Mouse (Mus musculus) intestine, postnatal 0 days (tissue): ENCODE data around the gene Pkdrej. TPM values are rescaled to one million over a fixed set of nuclear protein-coding genes. Genes with fewer than 3 reads are reported as not detected.

Source experiments
- ATAC-seq: fragments of 200-750 bp; cut with Nextera tagmentation; 2 replicates; pipeline ENCODE4 v1.8.0; 2017; ENCODE audit warnings: mild to moderate bottlenecking, moderate TSS enrichment, moderate library complexity
- H3K27ac ChIP-seq: fragments of 300-500 bp; sonication (generic); 2 replicates; pipeline ENCODE4 v1.5.1; 2014; ENCODE audit warnings: mild to moderate bottlenecking, low read depth, low read length, moderate library complexity
- H3K27me3 ChIP-seq: fragments of 300-500 bp; sonication (generic); replicated peaks from 2 replicates; pipeline ENCODE4 v1.6.1; 2014; ENCODE audit warnings: low read length, mixed read lengths; ENCODE audit not compliant: control insufficient read depth, insufficient read depth
- H3K36me3 ChIP-seq: fragments of 300-500 bp; sonication (generic); 2 replicates; pipeline ENCODE4 v1.6.1; 2014; ENCODE audit warnings: mild to moderate bottlenecking, moderate library complexity; ENCODE audit not compliant: control insufficient read depth, insufficient read depth
- H3K4me1 ChIP-seq: fragments of 300-500 bp; sonication (generic); replicated peaks from 2 replicates; pipeline ENCODE4 v1.6.1; 2014; ENCODE audit warnings: antibody characterized with exemption, low read length, mixed read lengths; ENCODE audit not compliant: control insufficient read depth, insufficient read depth
- H3K4me2 ChIP-seq: fragments of 300-500 bp; sonication (generic); replicated peaks from 2 replicates; pipeline ENCODE4 v1.6.1; 2014; ENCODE audit warnings: low read depth, mild to moderate bottlenecking, moderate library complexity
- H3K4me3 ChIP-seq: fragments of 300-500 bp; sonication (generic); 2 replicates; pipeline ENCODE4 v1.5.1; 2014; ENCODE audit warnings: low read depth, low read length
- H3K9ac ChIP-seq: fragments of 300-500 bp; sonication (generic); 2 replicates; pipeline ENCODE4 v1.6.1; 2014; ENCODE audit warnings: mild to moderate bottlenecking, low read depth, low read length
- H3K9me3 ChIP-seq: fragments of 300-500 bp; sonication (generic); 2 replicates; pipeline ENCODE4 v1.6.1; 2016; ENCODE audit warnings: mixed run types; ENCODE audit not compliant: control insufficient read depth
- CTCF ChIP-seq: sonication (generic); IDR thresholded peaks from 2 replicates; pipeline ENCODE4 v1.5.1; 2016; ENCODE audit warnings: low read depth, mild to moderate bottlenecking, control low read depth, antibody characterized with exemption, moderate library complexity
- WGBS: fragments of 180-500 bp; shearing (Covaris S2); extraction: QIAGEN DNeasy Blood & Tissue Kit; methylation state at CpG from one replicate; pipeline ENCODE4 v1.1.7; 2014; 5-methylcytosine and 5-hydroxymethylcytosine counted together
- polyA plus RNA-seq: library from polyadenylated mRNA; unstranded; fragments of >200 nt; fragmentation: Nextera tagmentation; extraction: Ambion mirVana; gene quantifications from 2 replicates; pipeline ENCODE4 v1.2.1, GENCODE M21; 2015

Gene Pkdrej
- polyA plus RNA-seq, 1 experiment from 2014 or later = 0.12 TPM

- H3K9ac ChIP-seq = peak within 1 kb of the TSS; percentile 81
- peak within 1 kb of the TSS; percentile 91 for H3K27ac ChIP-seq
- no peaks in the 10 kb centered on the region for H3K27me3 ChIP-seq
- ATAC-seq = peak; percentile 87
- H3K4me3 ChIP-seq = peak within 1 kb of the TSS; percentile 74
- peak within 1 kb of the TSS; percentile 87 for H3K4me2 ChIP-seq
- TF ChIP-seq CTCF = no peak
- peaks cover 7% of the 10 kb centered on the region; the same call in 1 of the 2 replicates for H3K36me3 ChIP-seq
- H3K4me1 ChIP-seq = 0 out of 2 replicates have a peak, but pooled peaks cover 6% of the 10 kb centered on the region
- WGBS = 2% methylated on average over 36 of the region's 36 CpGs
- H3K9me3 ChIP-seq = no peaks in the 10 kb centered on the region
These were observed 9.8 kb downstream of the Pkdrej start, which contains the start of gene Cdpf1 for GRCm38 (mm10) chr15:85811535-85812277. Gene Cdpf1 (minus strand): TSS chr15:85811697.

- no peaks in the 10 kb centered on the region for H3K27me3 ChIP-seq
- 2% methylated on average over 36 of the region's 36 CpGs for WGBS
- H3K4me2 ChIP-seq = peak overlapping the region; percentile 87
- H3K27ac ChIP-seq = peak overlapping the region; percentile 91
- peak; percentile 56 for TF ChIP-seq CTCF
- H3K4me3 ChIP-seq = peak overlapping the region; percentile 74
- no peaks in the 10 kb centered on the region for H3K9me3 ChIP-seq
- H3K9ac ChIP-seq = peak overlapping the region; percentile 81
- H3K36me3 ChIP-seq = peaks cover 7% of the 10 kb centered on the region; the same call in 1 of the 2 replicates
- peak; percentile 78 for ATAC-seq
- 0 out of 2 replicates have a peak, but pooled peaks cover 6% of the 10 kb centered on the region for H3K4me1 ChIP-seq
These were observed 10.6 kb downstream of the Pkdrej start for GRCm38 (mm10) chr15:85810806-85811521.

DNA sequence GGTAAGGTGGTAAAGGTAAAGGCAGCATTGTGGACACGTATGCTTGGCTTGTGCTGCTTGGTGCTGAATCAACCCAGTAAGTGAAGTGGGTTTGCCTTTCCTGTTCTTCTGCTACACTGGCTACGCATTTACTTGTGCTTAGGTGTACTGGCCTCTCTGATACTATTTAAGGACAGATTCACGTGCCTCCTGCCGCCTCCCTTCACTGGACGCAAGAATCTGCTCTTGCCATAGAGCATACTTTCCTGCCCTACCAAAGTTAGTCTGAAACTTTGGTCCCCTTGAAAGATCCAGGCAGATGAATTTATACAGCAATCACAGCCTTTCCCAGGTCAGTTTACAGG is 11.1 kb downstream of the Pkdrej start:
- peak overlapping the region; percentile 91; the same call in 1 of the 2 replicates for H3K27ac ChIP-seq
- H3K9me3 ChIP-seq = no peaks in the 10 kb centered on the region
- H3K36me3 ChIP-seq = peaks cover 7% of the 10 kb centered on the region; the same call in 1 of the 2 replicates
- peak overlapping the region; percentile 74 for H3K4me3 ChIP-seq
- H3K27me3 ChIP-seq = no peaks in the 10 kb centered on the region
- H3K9ac ChIP-seq = peak overlapping the region; percentile 81; the same call in 1 of the 2 replicates
- no peak for TF ChIP-seq CTCF
- 0 out of 2 replicates have a peak, but pooled peaks cover 6% of the 10 kb centered on the region for H3K4me1 ChIP-seq
- H3K4me2 ChIP-seq = peak overlapping the region; percentile 87
- 51% methylated on average over 5 of the region's 5 CpGs for WGBS
- no peak for ATAC-seq

- no peak for ATAC-seq
- Histone ChIP-seq H3K4me1 (0 out of 2 replicates have a peak, but pooled peaks cover 6% of the 10 kb centered on the region), H3K9me3 (no peaks in the 10 kb centered on the region), H3K27me3 (no peaks in the 10 kb centered on the region), H3K27ac (no peak overlapping the region), H3K4me2 (no peak overlapping the region), H3K36me3 (peaks cover 7% of the 10 kb centered on the region; the same call in 1 of the 2 replicates), H3K4me3 (no peak overlapping the region), H3K9ac (no peak overlapping the region)
- TF ChIP-seq CTCF = no peak
- WGBS = 83% methylated on average over 12 of the region's 12 CpGs
These were observed 12.4 kb downstream of the Pkdrej start for GRCm38 (mm10) chr15:85809091-85809490.

- ATAC-seq = no peak
These were observed 13.1 kb downstream of the Pkdrej start for GRCm38 (mm10) chr15:85808434-85808833.

GRCm38 (mm10) chr15:85808031-85808430 is 13.5 kb downstream of the Pkdrej start:
- Histone ChIP-seq H3K27ac (no peak overlapping the region), H3K9me3 (no peaks in the 10 kb centered on the region), H3K36me3 (peaks cover 7% of the 10 kb centered on the region; the same call in 1 of the 2 replicates), H3K4me2 (no peak overlapping the region), H3K4me1 (0 out of 2 replicates have a peak, but pooled peaks cover 6% of the 10 kb centered on the region), H3K9ac (no peak overlapping the region), H3K27me3 (no peaks in the 10 kb centered on the region), H3K4me3 (no peak overlapping the region)
- ATAC-seq = no peak
- 82% methylated on average over 6 of the region's 6 CpGs for WGBS
- no peak for TF ChIP-seq CTCF

More at GRCm38 (mm10) chr15:85808434-85808833, 13.1 kb downstream of the Pkdrej start:
- H3K9ac ChIP-seq = no peak overlapping the region
- H3K4me3 ChIP-seq = no peak overlapping the region
- H3K4me2 ChIP-seq = no peak overlapping the region
- H3K27ac ChIP-seq = no peak overlapping the region
- TF ChIP-seq CTCF = peak; percentile 42
- 0 out of 2 replicates have a peak, but pooled peaks cover 6% of the 10 kb centered on the region for H3K4me1 ChIP-seq
- no peaks in the 10 kb centered on the region for H3K9me3 ChIP-seq
- H3K27me3 ChIP-seq = no peaks in the 10 kb centered on the region
- 64% methylated on average over 8 of the region's 8 CpGs for WGBS
- H3K36me3 ChIP-seq = peaks cover 7% of the 10 kb centered on the region; the same call in 1 of the 2 replicates
